Comparison of ENCODE assay signal across 9 mouse cellular contexts in the genomic region with DNA sequence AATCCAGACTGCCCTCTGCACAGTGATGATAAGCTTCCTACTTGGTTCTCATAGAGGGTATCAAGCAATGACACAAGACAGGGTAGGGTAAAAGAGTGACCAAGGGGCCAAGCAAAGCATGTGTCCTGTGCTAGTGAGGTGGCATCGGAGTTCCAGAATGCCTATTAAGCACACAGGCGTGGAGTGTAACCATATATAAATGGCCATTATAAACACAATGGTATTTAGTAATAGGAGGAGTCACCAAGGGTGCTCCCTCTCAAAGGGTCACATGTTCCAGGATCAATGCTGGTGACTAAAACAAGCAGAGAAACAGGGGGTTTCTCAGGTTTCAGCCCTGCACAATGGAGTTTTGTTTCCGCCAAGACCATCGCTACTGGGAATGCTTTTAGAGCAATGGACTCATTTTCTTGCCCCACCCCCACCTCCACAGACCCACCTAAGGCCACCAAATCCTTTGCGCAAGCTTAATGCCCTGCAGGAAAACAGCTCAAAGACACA. TPM values are rescaled to one million over a fixed set of nuclear protein-coding genes. Genes with fewer than 3 reads are reported as not detected.
DNase-seq lines count a peak whose midpoint lies in the region; ATAC-seq and TF ChIP-seq lines count a peak whose summit lies in the region.
"Had no signal": no experiment of that assay in that cellular context is flagged by ENCODE, and none has a peak within 500 bp of the region (broad histone marks: within the 10 kb centered on the region; RNA-seq: fewer than 3 reads in every experiment).

No protein-coding gene starts in this region.

- H3K9me3 ChIP-seq in heart, embryonic 10.5 days: no peaks in the 10 kb centered on the region
- H3K9me3 ChIP-seq in embryonic facial prominence, embryonic 15.5 days (replicated peaks): no peaks in the 10 kb centered on the region
- no peaks in the 10 kb centered on the region for H3K9me3 ChIP-seq in intestine, postnatal 0 days (ENCODE audit: control insufficient read depth)

- WGBS in heart, embryonic 10.5 days: 46% methylated on average over 5 of the region's 5 CpGs
- WGBS in heart, adult 2 months: 80% methylated on average over 5 of the region's 5 CpGs
- WGBS in embryonic facial prominence, embryonic 15.5 days: 27% methylated on average over 5 of the region's 5 CpGs
- WGBS in intestine, postnatal 0 days: 54% methylated on average over 5 of the region's 5 CpGs

- H3K79me2 ChIP-seq in heart, adult 2 months (replicated peaks; ENCODE audit: control insufficient read depth, insufficient read depth, low read length): no peaks in the 10 kb centered on the region; the same call in 1 of the 2 replicates

- H3K27ac ChIP-seq in heart, embryonic 10.5 days: peak overlapping the region; percentile 75
- no peak overlapping the region for H3K27ac ChIP-seq in heart, adult 2 months
- H3K27ac ChIP-seq in embryonic facial prominence, embryonic 15.5 days (replicated peaks): peak overlapping the region; percentile 8
- H3K27ac ChIP-seq in intestine, postnatal 0 days (ENCODE audit: low read depth, low read length): peak overlapping the region; percentile 21; the same call in 1 of the 2 replicates

- no peak for TF ChIP-seq POLR2A in heart, adult 2 months (IDR thresholded peaks at IDR 0.05; ENCODE audit: insufficient read depth, low read depth, low read length)

- H3K4me2 ChIP-seq in embryonic facial prominence, embryonic 15.5 days (replicated peaks): no peak overlapping the region; the same call in 1 of the 2 replicates
- peak overlapping the region; percentile 45; the same call in 1 of the 2 replicates for H3K4me2 ChIP-seq in intestine, postnatal 0 days (replicated peaks; ENCODE audit: low read depth)

- intact Hi-C loops in heart, adult 2 months (cut with DNase I): no loop called here

- peaks cover 38% of the 10 kb centered on the region for H3K4me1 ChIP-seq in heart, embryonic 10.5 days
- peaks cover 6% of the 10 kb centered on the region for H3K4me1 ChIP-seq in heart, adult 2 months (ENCODE audit: control insufficient read depth, insufficient read depth, low read length)
- H3K4me1 ChIP-seq in embryonic facial prominence, embryonic 15.5 days: peaks cover 28% of the 10 kb centered on the region
- no peaks in the 10 kb centered on the region for H3K4me1 ChIP-seq in intestine, postnatal 0 days (replicated peaks; ENCODE audit: control insufficient read depth, insufficient read depth, low read length)

- ATAC-seq in embryonic facial prominence, embryonic 15.5 days (ENCODE audit: insufficient number of reproducible peaks, low FRiP score, low TSS enrichment, low read depth): peak; percentile 49; the same call in 1 of the 2 replicates
- no peak for ATAC-seq in intestine, postnatal 0 days

- H3K36me3 ChIP-seq in heart, embryonic 10.5 days: peaks cover 30% of the 10 kb centered on the region; the same call in 1 of the 2 replicates
- H3K36me3 ChIP-seq in heart, adult 2 months (ENCODE audit: control insufficient read depth, insufficient read depth, low read length): peaks cover 13% of the 10 kb centered on the region
- no peaks in the 10 kb centered on the region for H3K36me3 ChIP-seq in embryonic facial prominence, embryonic 15.5 days
- no peaks in the 10 kb centered on the region for H3K36me3 ChIP-seq in intestine, postnatal 0 days (ENCODE audit: control insufficient read depth, insufficient read depth)

- no peak for TF ChIP-seq EP300 in heart, adult 2 months (IDR thresholded peaks at IDR 0.05; ENCODE audit: insufficient read depth, low read depth, low read length)

- TF ChIP-seq CTCF in heart, adult 2 months (IDR thresholded peaks at IDR 0.05): no peak
- TF ChIP-seq CTCF in intestine, postnatal 0 days (IDR thresholded peaks at IDR 0.05; ENCODE audit: low read depth): no peak

- H3K27me3 ChIP-seq in heart, embryonic 10.5 days (ENCODE audit: insufficient read depth, poor library complexity, severe bottlenecking): no peaks in the 10 kb centered on the region
- H3K27me3 ChIP-seq in heart, adult 2 months (ENCODE audit: control insufficient read depth, insufficient read depth, low read length): no peaks in the 10 kb centered on the region
- H3K27me3 ChIP-seq in embryonic facial prominence, embryonic 15.5 days: no peaks in the 10 kb centered on the region
- H3K27me3 ChIP-seq in intestine, postnatal 0 days (replicated peaks; ENCODE audit: control insufficient read depth, insufficient read depth, low read length): no peaks in the 10 kb centered on the region

- DNase-seq in heart, embryonic 10.5 days (ENCODE audit: low spot score): no peak
- no peak for DNase-seq in heart, adult 2 months
- peak; percentile 56 for DNase-seq in neural tube, embryonic 10.5 days (ENCODE audit: extremely low spot score, low spot score)
- DNase-seq in thymus, postnatal 0 days (ENCODE audit: low spot score): no peak
- DNase-seq in cerebellum, postnatal 14 days: no peak
- no peak for DNase-seq in spleen, postnatal 36 days (ENCODE audit: low spot score in 2 of 2)

- peak overlapping the region; percentile 36; the same call in 1 of the 2 replicates for H3K4me3 ChIP-seq in heart, embryonic 10.5 days
- no peak overlapping the region for H3K4me3 ChIP-seq in heart, adult 2 months
- H3K4me3 ChIP-seq in embryonic facial prominence, embryonic 15.5 days (replicated peaks): no peak overlapping the region
- H3K4me3 ChIP-seq in intestine, postnatal 0 days (ENCODE audit: low read depth, low read length): no peak overlapping the region
- H3K4me3 ChIP-seq: erythroblast, embryonic 14.5 days had no signal

- H3K9ac ChIP-seq in heart, adult 2 months (ENCODE audit: low read depth, low read length): no peak overlapping the region
- no peak overlapping the region for H3K9ac ChIP-seq in embryonic facial prominence, embryonic 15.5 days
- H3K9ac ChIP-seq in intestine, postnatal 0 days (ENCODE audit: low read depth, low read length): no peak overlapping the region

RNA-seq across cellular contexts. Expression of a gene that starts 45.1 kb away (rescaled TPM):
- 45.2 and 62.7 TPM in 2 replicates for polyA plus RNA-seq in heart, embryonic 10.5 days (2016; fragmentation: Nextera tagmentation; extraction: Ambion mirVana)
- total RNA-seq in heart, adult 2 months (2021): 10 to 100 TPM; 24.9 to 30.4 TPM
- 16.9 and 22.4 TPM in 2 replicates for polyA plus RNA-seq in heart, adult 2 months (2012; rRNA removed)
- 33.4 and 36.4 TPM in 2 replicates for polyA plus RNA-seq in embryonic facial prominence, embryonic 15.5 days (2015; fragmentation: Nextera tagmentation; extraction: Ambion mirVana)
- polyA plus RNA-seq in intestine, postnatal 0 days (2015; fragmentation: Nextera tagmentation; extraction: Ambion mirVana): 13.1 and 14.0 TPM in 2 replicates
- polyA plus RNA-seq in thymus, postnatal 0 days (2015; fragmentation: Nextera tagmentation; extraction: Ambion mirVana): 8.2 TPM in 2 replicates
- polyA plus RNA-seq: erythroblast, embryonic 14.5 days had no signal
